Comparison of ENCODE assay signal across 9 mouse cellular contexts in the genomic region with DNA sequence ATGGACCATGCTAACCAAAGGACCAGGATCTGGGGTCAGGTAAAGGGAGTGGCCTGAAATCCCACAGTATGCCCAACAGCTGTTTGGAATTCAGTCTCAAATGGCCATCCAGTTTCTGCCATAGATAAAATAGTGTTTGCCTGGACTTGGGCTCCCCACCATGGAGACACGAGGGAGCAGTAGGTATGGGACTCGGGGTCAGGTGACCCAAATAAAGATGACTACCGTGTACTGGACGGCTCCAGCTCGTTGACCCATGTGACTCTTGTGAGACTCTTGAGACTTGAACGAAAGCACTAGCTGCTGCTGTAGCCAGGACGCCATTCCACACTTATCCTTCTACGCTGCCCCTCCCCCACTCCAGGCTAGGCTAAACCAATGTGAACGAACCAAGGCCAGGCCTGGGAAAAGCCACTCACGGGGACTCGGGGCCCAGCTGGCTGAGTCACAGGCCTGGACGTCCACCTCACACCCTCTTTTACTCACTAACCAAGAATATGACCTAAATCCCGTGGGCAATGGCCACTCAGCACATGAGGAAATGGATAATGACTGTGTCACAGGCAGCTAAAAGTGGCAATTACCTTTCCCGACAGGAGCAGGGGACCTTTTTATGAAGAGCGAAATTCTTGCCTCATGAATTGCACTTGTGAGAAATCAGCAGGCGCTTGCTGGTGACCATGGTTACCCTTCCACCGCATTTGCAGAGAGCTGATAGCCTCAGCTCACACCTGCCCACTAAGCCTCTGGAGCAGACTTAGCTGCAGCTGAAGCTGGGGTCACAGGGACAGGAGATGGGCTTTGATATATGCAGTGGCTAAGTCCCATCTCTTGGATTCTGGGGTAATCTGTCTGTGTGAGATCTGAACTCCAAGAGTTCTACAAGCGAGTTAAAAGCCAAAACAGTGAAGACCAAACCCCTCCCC. TPM values are rescaled to one million over a fixed set of nuclear protein-coding genes. Genes with fewer than 3 reads are reported as not detected.
DNase-seq lines count a peak whose midpoint lies in the region; ATAC-seq and TF ChIP-seq lines count a peak whose summit lies in the region.
"Had no signal": no experiment of that assay in that cellular context is flagged by ENCODE, and none has a peak within 500 bp of the region (broad histone marks: within the 10 kb centered on the region; RNA-seq: fewer than 3 reads in every experiment).

No protein-coding gene starts in this region.

- no peak overlapping the region for H3K9ac ChIP-seq in hindbrain, postnatal 0 days (replicated peaks; ENCODE audit: low read length)
- no peak overlapping the region for H3K9ac ChIP-seq in lung, embryonic 15.5 days
- no peak overlapping the region for H3K9ac ChIP-seq in stomach, embryonic 15.5 days
- H3K9ac ChIP-seq: liver, embryonic 13.5 days had no signal

- peak; percentile 13 to 22 for DNase-seq in frontal cortex, postnatal 14 days (ENCODE audit: low spot score in 2 of 2)
- DNase-seq in embryo, embryonic 10.5 days (ENCODE audit: low spot score): peak; percentile 55
- peak; percentile 55 for DNase-seq in hindbrain, postnatal 0 days (ENCODE audit: low spot score)
- DNase-seq in layer of hippocampus, postnatal 14 days (ENCODE audit: low spot score in 2 of 2): no peak
- DNase-seq: liver, embryonic 13.5 days had no signal

- peaks cover 5% of the 10 kb centered on the region; the same call in 1 of the 2 replicates for H3K4me1 ChIP-seq in hindbrain, postnatal 0 days (ENCODE audit: insufficient read depth, low read length)
- 0 out of 2 replicates have a peak, but pooled peaks cover 10% of the 10 kb centered on the region for H3K4me1 ChIP-seq in lung, embryonic 15.5 days
- H3K4me1 ChIP-seq in stomach, embryonic 15.5 days: no peaks in the 10 kb centered on the region
- H3K4me1 ChIP-seq: liver, embryonic 13.5 days had no signal

- H3K4me3 ChIP-seq in hindbrain, postnatal 0 days (ENCODE audit: low read length): no peak overlapping the region
- no peak overlapping the region for H3K4me3 ChIP-seq in lung, embryonic 15.5 days
- no peak overlapping the region for H3K4me3 ChIP-seq in stomach, embryonic 15.5 days (replicated peaks)
- H3K4me3 ChIP-seq: liver, embryonic 13.5 days had no signal

- H3K9me3 ChIP-seq in hindbrain, postnatal 0 days (ENCODE audit: low read length): no peaks in the 10 kb centered on the region
- H3K9me3 ChIP-seq in lung, embryonic 15.5 days: no peaks in the 10 kb centered on the region
- H3K9me3 ChIP-seq in stomach, embryonic 15.5 days: no peaks in the 10 kb centered on the region
- H3K9me3 ChIP-seq: liver, embryonic 13.5 days had no signal

- 53% methylated on average over 18 of the region's 18 CpGs for WGBS in hindbrain, postnatal 0 days
- 33% methylated on average over 18 of the region's 18 CpGs for WGBS in lung, embryonic 15.5 days
- 50% methylated on average over 18 of the region's 18 CpGs for WGBS in stomach, embryonic 15.5 days

- no peak for TF ChIP-seq CTCF in hindbrain, postnatal 0 days (IDR thresholded peaks at IDR 0.05; ENCODE audit: low read depth)

- ATAC-seq in frontal cortex, adult (ENCODE audit: low TSS enrichment): no peak
- ATAC-seq in hindbrain, postnatal 0 days: peak; percentile 68
- peak; percentile 52; the same call in 1 of the 2 replicates for ATAC-seq in lung, embryonic 15.5 days (ENCODE audit: borderline replicate concordance, extremely low read depth, low FRiP score, low TSS enrichment)
- peak; percentile 63; the same call in 1 of the 2 replicates for ATAC-seq in stomach, embryonic 15.5 days (ENCODE audit: insufficient read depth, low FRiP score, low read depth)
- no peak for ATAC-seq in inflammation-experienced regulatory T-cells, adult 6 months

- no peaks in the 10 kb centered on the region for H3K27me3 ChIP-seq in hindbrain, postnatal 0 days (ENCODE audit: insufficient read depth, low read length)
- no peaks in the 10 kb centered on the region for H3K27me3 ChIP-seq in lung, embryonic 15.5 days
- no peaks in the 10 kb centered on the region for H3K27me3 ChIP-seq in stomach, embryonic 15.5 days (replicated peaks)
- H3K27me3 ChIP-seq: liver, embryonic 13.5 days had no signal

- no peak overlapping the region for H3K27ac ChIP-seq in hindbrain, postnatal 0 days
- H3K27ac ChIP-seq in lung, embryonic 15.5 days: peak overlapping the region; percentile 78
- H3K27ac ChIP-seq in stomach, embryonic 15.5 days: no peak overlapping the region
- H3K27ac ChIP-seq: liver, embryonic 13.5 days had no signal

- no peak overlapping the region for H3K4me2 ChIP-seq in hindbrain, postnatal 0 days (ENCODE audit: low read depth, low read length)
- H3K4me2 ChIP-seq in lung, embryonic 15.5 days: no peak overlapping the region
- no peak overlapping the region for H3K4me2 ChIP-seq in stomach, embryonic 15.5 days
- H3K4me2 ChIP-seq: liver, embryonic 13.5 days had no signal

- no peaks in the 10 kb centered on the region for H3K36me3 ChIP-seq in hindbrain, postnatal 0 days (ENCODE audit: insufficient read depth, low read length)
- H3K36me3 ChIP-seq in lung, embryonic 15.5 days: no peaks in the 10 kb centered on the region
- no peaks in the 10 kb centered on the region for H3K36me3 ChIP-seq in stomach, embryonic 15.5 days
- H3K36me3 ChIP-seq: liver, embryonic 13.5 days had no signal

RNA-seq across cellular contexts. Expression of gene Mcfd2, which starts 28.7 kb away (rescaled TPM):
- total RNA-seq in hindbrain, postnatal 0 days (2014; rRNA removed): 34.6 and 36.5 TPM in 2 replicates
- 40.4 and 41.0 TPM in 2 replicates for polyA plus RNA-seq in hindbrain, postnatal 0 days (2015; fragmentation: Nextera tagmentation; extraction: Ambion mirVana)
- 116 and 122 TPM in 2 replicates for polyA plus RNA-seq in lung, embryonic 15.5 days (2015; fragmentation: Nextera tagmentation; extraction: Ambion mirVana)
- polyA plus RNA-seq in stomach, embryonic 15.5 days (2015; fragmentation: Nextera tagmentation; extraction: Ambion mirVana): 130 and 142 TPM in 2 replicates
- 10 to 100 TPM; 20.8 to 40.7 (median 37.4) TPM for polyA plus RNA-seq in inflammation-experienced regulatory T-cells, adult 6 months (2017; shearing (Covaris generic))
- total RNA-seq in layer of hippocampus, postnatal 14 days (2021): 10 to 100 TPM; 36.9 to 45.0 TPM

RNA-seq across cellular contexts. Expression of gene Ttc7, which starts 45.7 kb away (rescaled TPM):
- total RNA-seq in hindbrain, postnatal 0 days (2014; rRNA removed): 9.9 and 10.9 TPM in 2 replicates
- 9.0 and 13.3 TPM in 2 replicates for polyA plus RNA-seq in hindbrain, postnatal 0 days (2015; fragmentation: Nextera tagmentation; extraction: Ambion mirVana)
- polyA plus RNA-seq in lung, embryonic 15.5 days (2015; fragmentation: Nextera tagmentation; extraction: Ambion mirVana): 7.3 TPM in 2 replicates
- 12.2 and 13.1 TPM in 2 replicates for polyA plus RNA-seq in stomach, embryonic 15.5 days (2015; fragmentation: Nextera tagmentation; extraction: Ambion mirVana)
- polyA plus RNA-seq in inflammation-experienced regulatory T-cells, adult 6 months (2017; shearing (Covaris generic)): 10 to 100 TPM; 16.9 to 22.6 (median 20.6) TPM
- total RNA-seq in layer of hippocampus, postnatal 14 days (2021): 1 to 10 TPM; 6.8 to 6.9 TPM

Comparison
In these comparisons a context has a peak if more than half of its experiments do, and no peak if none do; other contexts are left out.
1. DNase-seq: peak in frontal cortex, postnatal 14 days (2 of 2), embryo, embryonic 10.5 days (single experiment) and hindbrain, postnatal 0 days (single experiment); none in layer of hippocampus, postnatal 14 days (0 of 2).
2. ATAC-seq: peak in hindbrain, postnatal 0 days (single experiment), lung, embryonic 15.5 days (single experiment) and stomach, embryonic 15.5 days (single experiment); none in frontal cortex, adult (single experiment) and inflammation-experienced regulatory T-cells, adult 6 months (single experiment).